Mouse (Mus musculus) liver, embryonic 11.5 days (tissue): ENCODE data around the gene March11. TPM values are rescaled to one million over a fixed set of nuclear protein-coding genes. Genes with fewer than 3 reads are reported as not detected.

Source experiments
- ATAC-seq: fragments of 200-750 bp; cut with Nextera tagmentation; replicated peaks from 2 replicates; pipeline ENCODE4 v1.8.0; 2017; ENCODE audit warnings: moderate number of reproducible peaks, mild to moderate bottlenecking, moderate TSS enrichment, moderate library complexity; ENCODE audit not compliant: low FRiP score
- DNase-seq: peaks from one replicate; pipeline ENCODE4 v3.0.0-alpha.2; 2017; ENCODE audit warnings: low spot score
- H3K27ac ChIP-seq: fragments of 300-500 bp; sonication (generic); 2 replicates; pipeline ENCODE4 v1.5.1; 2014; ENCODE audit warnings: mild to moderate bottlenecking, low read depth, low read length, control low read depth
- H3K27me3 ChIP-seq: fragments of 300-500 bp; sonication (generic); replicated peaks from 2 replicates; pipeline ENCODE4 v1.6.1; 2014; ENCODE audit warnings: low read length, mixed read lengths; ENCODE audit not compliant: control insufficient read depth, insufficient read depth
- H3K36me3 ChIP-seq: fragments of 300-500 bp; sonication (generic); 2 replicates; pipeline ENCODE4 v1.6.1; 2014; ENCODE audit warnings: mild to moderate bottlenecking, low read length, moderate library complexity, mixed read lengths; ENCODE audit not compliant: control insufficient read depth, insufficient read depth
- H3K4me1 ChIP-seq: fragments of 300-500 bp; sonication (generic); replicated peaks from 2 replicates; pipeline ENCODE4 v1.6.1; 2014; ENCODE audit warnings: low read length, mixed read lengths; ENCODE audit not compliant: control insufficient read depth, insufficient read depth
- H3K4me2 ChIP-seq: fragments of 300-500 bp; sonication (generic); 2 replicates; pipeline ENCODE4 v1.6.1; 2014; ENCODE audit warnings: mild to moderate bottlenecking, control low read depth, moderate library complexity
- H3K4me3 ChIP-seq: fragments of 300-500 bp; sonication (generic); 2 replicates; pipeline ENCODE4 v1.5.1; 2014; ENCODE audit warnings: low read depth, low read length, control low read depth
- H3K9ac ChIP-seq: fragments of 300-500 bp; sonication (generic); 2 replicates; pipeline ENCODE4 v1.6.1; 2014; ENCODE audit warnings: low read depth, low read length, control low read depth
- H3K9me3 ChIP-seq: fragments of 300-500 bp; sonication (generic); 2 replicates; pipeline ENCODE4 v1.6.1; 2016; ENCODE audit warnings: low read length, inconsistent platforms, mixed read lengths; ENCODE audit not compliant: control insufficient read depth
- WGBS: fragments of 180-500 bp; shearing (Covaris S2); extraction: QIAGEN DNeasy Blood & Tissue Kit; methylation state at CpG from one replicate; pipeline ENCODE4 v1.1.7; 2014; 5-methylcytosine and 5-hydroxymethylcytosine counted together
- polyA plus RNA-seq: library from polyadenylated mRNA; unstranded; fragments of >200 nt; fragmentation: Nextera tagmentation; extraction: Ambion mirVana; gene quantifications from 2 replicates; pipeline ENCODE4 v1.2.1, GENCODE M21; 2014

Gene March11
- polyA plus RNA-seq, 1 experiment from 2014 or later, result 1.5 TPM

- 82% methylated on average over 6 of the region's 6 CpGs for WGBS
- H3K27ac ChIP-seq, result no peak overlapping the region
- ATAC-seq, result no peak
Observed at GRCm38 (mm10) chr15:26340966-26341365, 32.1 kb downstream of the March11 start.

GRCm38 (mm10) chr15:26344329-26344728 lies 35.5 kb downstream of the March11 start:
- H3K9ac ChIP-seq, result no peak overlapping the region
- no peaks in the 10 kb centered on the region for H3K27me3 ChIP-seq
- H3K36me3 ChIP-seq, result no peaks in the 10 kb centered on the region
- H3K27ac ChIP-seq, result no peak overlapping the region
- H3K4me1 ChIP-seq, result no peaks in the 10 kb centered on the region
- no peaks in the 10 kb centered on the region for H3K9me3 ChIP-seq
- no peak overlapping the region for H3K4me2 ChIP-seq
- no peak for DNase-seq
- H3K4me3 ChIP-seq, result no peak overlapping the region
- ATAC-seq, result no peak
- 87% methylated on average over 5 of the region's 5 CpGs for WGBS

More at GRCm38 (mm10) chr15:26340966-26341365, 32.1 kb downstream of the March11 start:
- H3K27me3 ChIP-seq, result no peaks in the 10 kb centered on the region
- H3K4me3 ChIP-seq, result no peak overlapping the region
- no peaks in the 10 kb centered on the region for H3K36me3 ChIP-seq
- no peaks in the 10 kb centered on the region for H3K9me3 ChIP-seq
- H3K9ac ChIP-seq, result no peak overlapping the region
- H3K4me1 ChIP-seq, result no peaks in the 10 kb centered on the region
- DNase-seq, result no peak
- no peak overlapping the region for H3K4me2 ChIP-seq

- H3K27me3 ChIP-seq, result no peaks in the 10 kb centered on the region
- no peak overlapping the region for H3K4me2 ChIP-seq
- no peaks in the 10 kb centered on the region for H3K4me1 ChIP-seq
- no peaks in the 10 kb centered on the region for H3K9me3 ChIP-seq
- DNase-seq (no peak), ATAC-seq (no peak)
- no peak overlapping the region for H3K27ac ChIP-seq
- H3K9ac ChIP-seq, result no peak overlapping the region
- no peak overlapping the region for H3K4me3 ChIP-seq
- H3K36me3 ChIP-seq, result no peaks in the 10 kb centered on the region
Observed at GRCm38 (mm10) chr15:26353656-26354055, 44.8 kb downstream of the March11 start.

- Histone ChIP-seq H3K9me3 (no peaks in the 10 kb centered on the region), H3K9ac (no peak overlapping the region), H3K4me2 (no peak overlapping the region), H3K4me3 (no peak overlapping the region), H3K27me3 (no peaks in the 10 kb centered on the region), H3K36me3 (no peaks in the 10 kb centered on the region), H3K4me1 (no peaks in the 10 kb centered on the region), H3K27ac (no peak overlapping the region)
- no peak for DNase-seq
- ATAC-seq, result no peak
- 26% methylated on average over 7 of the region's 7 CpGs for WGBS
Observed at GRCm38 (mm10) chr15:26365344-26365743, 56.5 kb downstream of the March11 start.

- no peaks in the 10 kb centered on the region for H3K9me3 ChIP-seq
- H3K9ac ChIP-seq, result no peak overlapping the region
- no peak overlapping the region for H3K27ac ChIP-seq
- DNase-seq, result no peak
- ATAC-seq, result no peak
- H3K4me2 ChIP-seq, result no peak overlapping the region
- WGBS, result 86% methylated on average over 5 of the region's 5 CpGs
- no peak overlapping the region for H3K4me3 ChIP-seq
- no peaks in the 10 kb centered on the region for H3K4me1 ChIP-seq
- H3K36me3 ChIP-seq, result no peaks in the 10 kb centered on the region
- no peaks in the 10 kb centered on the region for H3K27me3 ChIP-seq
Observed at GRCm38 (mm10) chr15:26366511-26366910, 57.7 kb downstream of the March11 start.

- no peak overlapping the region for H3K4me3 ChIP-seq
- H3K4me1 ChIP-seq, result no peaks in the 10 kb centered on the region
- no peak for ATAC-seq
- no peak for DNase-seq
- 84% methylated on average over 5 of the region's 5 CpGs for whole genome bisulfite sequencing
- H3K9me3 ChIP-seq, result no peaks in the 10 kb centered on the region
- no peak overlapping the region for H3K27ac ChIP-seq
- H3K27me3 ChIP-seq, result no peaks in the 10 kb centered on the region
- H3K9ac ChIP-seq, result no peak overlapping the region
- H3K36me3 ChIP-seq, result no peaks in the 10 kb centered on the region
- H3K4me2 ChIP-seq, result no peak overlapping the region
Observed at GRCm38 (mm10) chr15:26373759-26374158, 64.9 kb downstream of the March11 start.

GRCm38 (mm10) chr15:26374232-26374631 lies 65.4 kb downstream of the March11 start:
- Histone ChIP-seq H3K9ac (no peak overlapping the region), H3K4me1 (no peaks in the 10 kb centered on the region), H3K4me3 (no peak overlapping the region), H3K4me2 (no peak overlapping the region), H3K27ac (no peak overlapping the region), H3K27me3 (no peaks in the 10 kb centered on the region), H3K9me3 (no peaks in the 10 kb centered on the region), H3K36me3 (no peaks in the 10 kb centered on the region)
- no peak for DNase-seq
- 69% methylated on average over 2 of the region's 2 CpGs for WGBS
- no peak for ATAC-seq

GRCm38 (mm10) chr15:26374946-26375345 lies 66.1 kb downstream of the March11 start:
- Histone ChIP-seq H3K4me3 (no peak overlapping the region), H3K27ac (no peak overlapping the region), H3K4me2 (no peak overlapping the region), H3K27me3 (no peaks in the 10 kb centered on the region), H3K9me3 (no peaks in the 10 kb centered on the region), H3K9ac (no peak overlapping the region), H3K4me1 (no peaks in the 10 kb centered on the region), H3K36me3 (no peaks in the 10 kb centered on the region)
- 89% methylated on average over 3 of the region's 3 CpGs for WGBS
- no peak for ATAC-seq
- no peak for DNase-seq

- Histone ChIP-seq H3K4me3 (no peak overlapping the region), H3K4me1 (no peaks in the 10 kb centered on the region), H3K4me2 (no peak overlapping the region), H3K9ac (no peak overlapping the region), H3K27ac (no peak overlapping the region), H3K27me3 (no peaks in the 10 kb centered on the region), H3K9me3 (no peaks in the 10 kb centered on the region), H3K36me3 (no peaks in the 10 kb centered on the region)
- WGBS, result 66% methylated on average over 2 of the region's 2 CpGs
- no peak for ATAC-seq
- DNase-seq, result no peak
Observed at GRCm38 (mm10) chr15:26377355-26377754, 68.5 kb downstream of the March11 start.
